Mouse (Mus musculus) cerebellum, adult 2 months (tissue): ENCODE results near the gene Loxl3.

Experiments used
- CTCF ChIP-seq: fragments of 200-500 bp; IDR thresholded peaks from 2 replicates; pipeline ENCODE4 v1.5.1; 2011; ENCODE audit warnings: low read depth, mild to moderate bottlenecking, control low read depth, low read length, moderate library complexity, borderline replicate concordance; ENCODE audit not compliant: insufficient read depth
- POLR2A ChIP-seq: fragments of 200-500 bp; IDR thresholded peaks from 2 replicates; pipeline ENCODE4 v1.6.1; 2011; ENCODE audit warnings: low read length, control low read depth, borderline replicate concordance; ENCODE audit not compliant: insufficient read depth

DNA sequence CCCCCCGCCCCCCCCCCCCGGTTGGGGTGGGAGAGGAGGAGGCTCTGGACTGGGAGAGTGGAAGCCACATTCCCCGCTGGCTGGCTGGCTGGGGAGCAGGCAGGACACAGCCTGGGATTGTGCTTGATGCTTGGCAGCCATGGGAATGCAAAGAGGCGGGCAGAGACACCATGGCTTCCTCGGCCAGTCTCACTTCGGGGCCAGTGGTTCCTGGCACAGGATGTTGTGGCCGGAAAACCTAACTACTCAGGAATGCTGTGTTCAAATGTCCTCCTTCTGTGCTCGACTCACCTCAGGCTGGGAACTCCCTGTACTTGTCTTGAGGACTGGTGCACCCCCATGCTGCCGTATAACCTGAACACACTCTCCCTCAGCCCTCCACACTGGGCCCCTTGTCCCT lies 6.3 kb upstream of the Loxl3 start:
- no peak for TF ChIP-seq POLR2A
- TF ChIP-seq CTCF, result no peak
